Mouse (Mus musculus) natural killer cell, adult 2 months (primary cell): ENCODE measurements around the gene Eif3m.
A peak's percentile ranks its signal among the peaks of the same experiment; 100 is the strongest.
"Not testable (repeated sequence)": the region's sequence is repeated elsewhere in the genome, so short reads cannot be mapped to it uniquely, and the experiment has no call there.

Experiments
- DNase-seq, 2 experiments: peaks; one replicate each; pipeline ENCODE4 v3.0.0; 2022; ENCODE audit warnings: low spot score in 2 of 2

Gene Eif3m

GRCm38 (mm10) chr2:105016967-105017287, at the start of gene Eif3m:
TSS of gene Eif3m (minus strand) at chr2:105017080.
- DNase-seq, result peak; percentile 89 to 93

- DNase-seq, result no peak
Measured at GRCm38 (mm10) chr2:105062741-105063372, 46.0 kb upstream of the Eif3m start.

- DNase-seq, result no peak
Measured at GRCm38 (mm10) chr2:105058577-105059116, 41.8 kb upstream of the Eif3m start.

GRCm38 (mm10) chr2:105055529-105055928, 38.6 kb upstream of the Eif3m start:
- DNase-seq, result no peak

- no peak for DNase-seq
Measured at GRCm38 (mm10) chr2:105048301-105048700, 31.4 kb upstream of the Eif3m start.

GRCm38 (mm10) chr2:105043152-105043551, 26.3 kb upstream of the Eif3m start:
- no peak for DNase-seq

- no peak for DNase-seq
Measured at GRCm38 (mm10) chr2:105040859-105041258, 24.0 kb upstream of the Eif3m start.

GRCm38 (mm10) chr2:105038879-105039278, 22.0 kb upstream of the Eif3m start:
- DNase-seq, result no peak

- no peak for DNase-seq
Measured at GRCm38 (mm10) chr2:105037956-105038569, 21.2 kb upstream of the Eif3m start.

- DNase-seq, result no peak
Measured at GRCm38 (mm10) chr2:105036401-105037070, 19.7 kb upstream of the Eif3m start.

- no peak for DNase-seq
Measured at GRCm38 (mm10) chr2:105035985-105036384, 19.1 kb upstream of the Eif3m start.

GRCm38 (mm10) chr2:105034084-105034483, 17.2 kb upstream of the Eif3m start:
- no peak for DNase-seq

GRCm38 (mm10) chr2:105030505-105030904, 13.6 kb upstream of the Eif3m start:
- no peak for DNase-seq

GRCm38 (mm10) chr2:105028806-105029205, 11.9 kb upstream of the Eif3m start:
- no peak for DNase-seq

GRCm38 (mm10) chr2:105026950-105027695, 10.2 kb upstream of the Eif3m start:
- no peak for DNase-seq

- not testable (repeated sequence) for DNase-seq
Measured at GRCm38 (mm10) chr2:105025610-105026009, 8.7 kb upstream of the Eif3m start.

GRCm38 (mm10) chr2:105023815-105024214, 6.9 kb upstream of the Eif3m start:
- DNase-seq, result no peak

GRCm38 (mm10) chr2:105023031-105023615, 6.2 kb upstream of the Eif3m start:
- DNase-seq, result no peak

- DNase-seq, result peak in 1 of 2 experiments; percentile 14
Measured at GRCm38 (mm10) chr2:105021836-105022235, 5.0 kb upstream of the Eif3m start.

GRCm38 (mm10) chr2:105021256-105021655, 4.4 kb upstream of the Eif3m start:
- DNase-seq, result no peak

GRCm38 (mm10) chr2:105019457-105019856, 2.6 kb upstream of the Eif3m start:
- no peak for DNase-seq

- no peak for DNase-seq
Measured at GRCm38 (mm10) chr2:105017802-105018201, 922 bp upstream of the Eif3m start.
